Mouse (Mus musculus) liver, postnatal 0 days (tissue): ENCODE measurements around the gene Slc24a2. TPM values are rescaled to one million over a fixed set of nuclear protein-coding genes. Genes with fewer than 3 reads are reported as not detected.
A peak's percentile ranks its signal among the peaks of the same experiment; 100 is the strongest.

Experiments
- ATAC-seq: fragments of 200-750 bp; cut with Nextera tagmentation; 2 replicates; pipeline ENCODE4 v1.8.0; 2017; ENCODE audit warnings: mild to moderate bottlenecking, moderate library complexity
- DNase-seq: peaks from one replicate; pipeline ENCODE4 v3.0.0-alpha.2; 2016
- H3K27ac ChIP-seq: fragments of 300-500 bp; sonication (generic); 2 replicates; pipeline ENCODE4 v1.5.1; 2014; ENCODE audit warnings: antibody characterized with exemption, moderate library complexity, mild to moderate bottlenecking, low read depth
- H3K27me3 ChIP-seq: fragments of 300-500 bp; sonication (generic); 2 replicates; pipeline ENCODE4 v1.6.1; 2014; ENCODE audit warnings: low read length, control low read depth, mixed read lengths; ENCODE audit not compliant: insufficient read depth
- H3K36me3 ChIP-seq: fragments of 300-500 bp; sonication (generic); replicated peaks from 2 replicates; pipeline ENCODE4 v1.6.1; 2014; ENCODE audit warnings: mild to moderate bottlenecking, control low read depth, low read length, moderate library complexity, mixed read lengths; ENCODE audit not compliant: insufficient read depth
- H3K4me1 ChIP-seq: fragments of 300-500 bp; sonication (generic); 2 replicates; pipeline ENCODE4 v1.6.1; 2014; ENCODE audit warnings: antibody characterized with exemption, mild to moderate bottlenecking, control low read depth; ENCODE audit not compliant: insufficient read depth
- H3K4me2 ChIP-seq: fragments of 300-500 bp; sonication (generic); 2 replicates; pipeline ENCODE4 v1.6.1; 2014; ENCODE audit warnings: low read depth, mild to moderate bottlenecking, low read length, moderate library complexity, mixed read lengths
- H3K4me3 ChIP-seq: fragments of 300-500 bp; sonication (generic); 2 replicates; pipeline ENCODE4 v1.5.1; 2014; ENCODE audit warnings: low read depth, low read length
- H3K9ac ChIP-seq: fragments of 300-500 bp; sonication (generic); replicated peaks from 2 replicates; pipeline ENCODE4 v1.6.1; 2014; ENCODE audit warnings: mild to moderate bottlenecking, moderate library complexity
- H3K9me3 ChIP-seq: fragments of 300-500 bp; sonication (generic); 2 replicates; pipeline ENCODE4 v1.6.1; 2016; ENCODE audit warnings: mild to moderate bottlenecking, control low read depth, low read length, mixed read lengths
- CTCF ChIP-seq: sonication (generic); IDR thresholded peaks from 2 replicates; pipeline ENCODE4 v1.5.1; 2016; ENCODE audit warnings: antibody characterized with exemption, low read depth
- EP300 ChIP-seq: IDR thresholded peaks from 2 replicates; pipeline ENCODE4 v1.6.1; 2016; ENCODE audit warnings: antibody characterized with exemption, low read depth, mild to moderate bottlenecking
- WGBS: fragments of 180-500 bp; shearing (Covaris S2); extraction: QIAGEN DNeasy Blood & Tissue Kit; methylation state at CpG from one replicate; pipeline ENCODE4 v1.1.7; 2014; ENCODE audit not compliant: insufficient replicate concordance; 5-methylcytosine and 5-hydroxymethylcytosine counted together
- polyA plus RNA-seq: library from polyadenylated mRNA; unstranded; fragments of >200 nt; fragmentation: Nextera tagmentation; extraction: Ambion mirVana; gene quantifications from 2 replicates; pipeline ENCODE4 v1.2.1, GENCODE M21; 2015

Slc24a2 gene
- polyA plus RNA-seq, 1 experiment from 2014 or later, result not detected

DNA sequence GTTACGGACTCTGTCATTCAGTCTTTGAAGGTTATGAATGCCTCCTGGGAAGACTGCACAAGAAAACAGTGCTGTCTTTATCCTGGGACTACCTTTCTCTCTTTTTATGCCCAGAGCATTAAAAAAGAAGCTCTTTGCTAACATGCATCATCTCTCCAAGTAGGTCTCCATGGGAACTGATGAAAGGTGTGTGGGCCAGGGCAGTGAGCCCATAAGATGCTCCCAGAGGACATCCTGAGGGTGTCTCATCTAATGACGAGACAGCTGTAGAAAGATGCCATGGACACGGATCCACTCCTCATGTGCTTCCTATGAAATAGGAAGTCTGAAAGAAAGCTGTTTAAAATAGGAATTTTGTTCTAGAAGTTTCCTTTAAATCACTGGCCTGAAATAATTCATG lies 212.8 kb downstream of the Slc24a2 start:
- no peak for TF ChIP-seq EP300
- TF ChIP-seq CTCF, result no peak
- Histone ChIP-seq H3K9me3 (no peaks in the 10 kb centered on the region), H3K4me3 (no peak overlapping the region), H3K4me2 (no peak overlapping the region), H3K36me3 (no peaks in the 10 kb centered on the region), H3K27ac (no peak overlapping the region), H3K27me3 (no peaks in the 10 kb centered on the region), H3K4me1 (no peaks in the 10 kb centered on the region), H3K9ac (no peak overlapping the region)
- ATAC-seq (no peak), DNase-seq (no peak)
- WGBS, result 73% methylated on average over 3 of the region's 3 CpGs

DNA sequence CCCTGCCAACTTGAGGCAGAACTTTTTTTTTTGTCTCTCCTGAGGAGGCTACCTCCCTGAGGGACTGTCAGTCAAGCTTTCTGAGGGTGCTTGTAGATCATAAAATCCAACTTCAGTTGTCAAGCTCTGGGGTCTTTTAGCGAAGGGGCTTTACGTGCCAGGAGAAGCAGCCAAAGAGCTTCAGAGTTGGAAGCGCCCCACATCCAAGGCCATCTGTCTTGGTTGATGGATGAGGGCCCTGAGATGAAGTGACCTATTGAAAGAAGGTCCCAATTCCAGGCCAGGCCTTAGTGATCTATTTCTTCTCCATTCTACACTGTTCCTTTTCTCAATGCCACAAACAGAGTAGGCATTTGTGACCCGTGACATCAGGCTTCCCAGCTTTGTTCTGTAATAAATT lies 214.5 kb downstream of the Slc24a2 start:
- Histone ChIP-seq H3K27me3 (no peaks in the 10 kb centered on the region), H3K4me1 (no peaks in the 10 kb centered on the region), H3K27ac (no peak overlapping the region), H3K4me2 (no peak overlapping the region), H3K4me3 (no peak overlapping the region), H3K9me3 (no peaks in the 10 kb centered on the region), H3K9ac (no peak overlapping the region), H3K36me3 (no peaks in the 10 kb centered on the region)
- WGBS, result 70% methylated on average over 4 of the region's 4 CpGs
- TF ChIP-seq EP300, result no peak
- ATAC-seq (no peak), DNase-seq (no peak)

DNA sequence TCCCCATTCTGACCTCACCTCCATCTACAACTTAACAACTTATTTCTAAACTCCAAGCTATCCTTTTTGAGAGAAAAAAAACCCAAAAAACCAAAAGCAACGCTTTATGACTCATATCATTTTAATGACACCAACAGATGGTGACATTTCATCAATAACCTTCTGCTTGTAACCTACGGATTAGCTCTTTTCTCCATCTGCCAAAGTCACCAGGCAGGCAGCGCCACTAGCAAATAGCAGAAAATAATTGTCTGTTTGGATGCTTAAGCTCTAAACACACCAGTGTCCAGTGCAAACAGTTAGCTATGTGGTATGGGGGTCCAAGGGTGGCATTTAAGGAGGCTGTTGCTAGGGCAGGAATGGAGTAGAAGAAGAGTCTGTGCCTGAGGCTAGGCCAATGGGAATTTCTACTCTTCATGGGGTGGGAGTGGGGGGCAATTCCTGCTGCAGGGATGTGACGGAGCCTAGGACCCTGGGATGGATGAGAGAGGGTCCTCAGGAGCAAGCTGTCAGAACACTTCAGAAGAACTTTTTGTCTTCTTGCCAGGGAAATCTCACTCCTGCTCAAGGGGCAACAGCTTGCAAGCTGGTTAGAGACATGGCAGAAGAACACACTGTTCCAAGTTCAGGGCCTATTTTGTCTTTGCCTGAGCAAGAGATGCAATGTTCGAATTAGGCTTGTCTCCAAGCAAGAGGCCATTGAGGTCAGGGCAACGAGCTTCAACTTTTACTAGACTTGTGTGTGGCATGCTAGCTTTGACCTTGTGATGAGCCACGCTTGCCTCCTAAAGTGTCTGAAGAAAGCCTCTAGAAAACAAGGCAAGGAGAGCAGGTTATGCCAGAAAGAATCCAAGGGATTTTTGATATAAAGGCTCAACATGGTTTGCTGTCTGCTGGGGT lies 216.3 kb downstream of the Slc24a2 start:
- WGBS, result 72% methylated on average over 7 of the region's 7 CpGs

DNA sequence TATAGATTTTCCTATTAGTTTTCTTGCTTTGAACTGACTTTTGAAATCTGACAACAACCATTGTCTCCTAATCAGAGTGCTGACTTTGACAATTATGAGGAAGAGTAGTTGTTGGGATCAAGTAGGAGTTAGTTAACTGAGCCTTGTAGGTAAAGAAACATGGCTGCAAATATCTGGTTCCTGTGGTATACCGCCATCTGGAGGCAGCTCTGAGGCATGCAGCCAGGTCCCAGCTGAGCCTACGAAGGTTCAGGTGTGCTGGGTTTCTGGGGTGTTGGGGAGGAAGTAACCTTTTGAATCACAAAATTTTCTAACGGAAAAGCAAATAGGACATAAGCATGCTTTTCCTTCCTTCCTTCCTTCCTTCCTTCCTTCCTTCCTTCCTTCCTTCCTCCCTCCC lies 237.8 kb downstream of the Slc24a2 start:
- Histone ChIP-seq H3K36me3 (no peaks in the 10 kb centered on the region), H3K9ac (no peak overlapping the region), H3K4me1 (no peaks in the 10 kb centered on the region), H3K4me2 (no peak overlapping the region), H3K9me3 (no peaks in the 10 kb centered on the region), H3K27ac (no peak overlapping the region), H3K27me3 (no peaks in the 10 kb centered on the region), H3K4me3 (no peak overlapping the region)
- ATAC-seq (no peak), DNase-seq (no peak)
- 52% methylated on average over 3 of the region's 3 CpGs for WGBS
- TF ChIP-seq CTCF (peak; percentile 43), EP300 (no peak)

More for the DNA sequence above, 216.3 kb downstream of the Slc24a2 start:
- ATAC-seq, result no peak
- H3K27ac ChIP-seq, result no peak overlapping the region
- H3K27me3 ChIP-seq, result no peaks in the 10 kb centered on the region
- no peak overlapping the region for H3K4me2 ChIP-seq
- DNase-seq, result no peak
- no peak overlapping the region for H3K4me3 ChIP-seq
- no peak overlapping the region for H3K9ac ChIP-seq
- TF ChIP-seq CTCF (no peak), EP300 (no peak)
- H3K9me3 ChIP-seq, result no peaks in the 10 kb centered on the region
- no peaks in the 10 kb centered on the region for H3K4me1 ChIP-seq
- no peaks in the 10 kb centered on the region for H3K36me3 ChIP-seq

DNA sequence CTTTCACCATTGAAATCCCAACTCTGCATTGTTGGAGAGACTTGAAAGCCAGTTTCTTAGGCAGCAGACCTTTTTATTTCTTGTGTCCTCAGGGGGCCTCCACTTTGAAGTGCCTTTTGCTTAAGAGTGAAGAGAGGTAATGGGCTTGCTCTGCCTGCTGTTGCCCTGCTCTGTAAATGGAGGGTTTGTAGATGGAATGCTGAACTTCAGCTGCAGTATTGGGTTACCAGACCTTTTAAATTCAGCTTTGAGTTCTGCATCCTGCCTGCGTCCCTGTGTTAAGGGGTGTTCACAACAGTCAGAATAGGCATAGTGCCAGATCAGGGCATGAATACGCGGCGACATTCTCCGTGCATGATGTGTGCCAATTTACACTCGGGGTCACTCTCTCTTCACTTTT lies 241.0 kb downstream of the Slc24a2 start:
- H3K36me3 ChIP-seq, result no peaks in the 10 kb centered on the region
- 80% methylated on average over 6 of the region's 6 CpGs for WGBS

DNA sequence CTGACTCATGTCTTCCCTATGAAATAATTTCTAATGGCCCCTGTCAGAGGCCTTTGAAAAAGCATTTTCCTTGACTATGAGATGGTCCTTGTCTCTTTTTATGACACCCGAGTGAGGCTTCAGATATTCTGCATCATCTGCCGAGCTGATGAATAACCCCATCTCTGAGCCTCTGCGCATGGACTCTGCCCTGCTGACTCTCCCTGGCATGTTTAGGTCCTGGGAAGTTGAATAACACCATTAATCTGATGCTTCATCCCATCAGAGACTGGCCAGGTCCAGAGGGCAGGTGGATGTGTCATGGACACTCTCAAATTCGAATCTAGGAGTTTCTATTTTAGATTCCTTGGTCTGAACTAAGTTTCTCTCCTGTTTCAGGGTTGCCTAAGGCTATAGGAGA lies 242.4 kb downstream of the Slc24a2 start:
- no peaks in the 10 kb centered on the region for H3K36me3 ChIP-seq
- TF ChIP-seq CTCF (no peak), EP300 (no peak)
- H3K4me3 ChIP-seq, result no peak overlapping the region
- H3K9me3 ChIP-seq, result no peaks in the 10 kb centered on the region
- H3K4me2 ChIP-seq, result no peak overlapping the region
- H3K9ac ChIP-seq, result no peak overlapping the region
- no peak overlapping the region for H3K27ac ChIP-seq
- DNase-seq (no peak), ATAC-seq (no peak)
- H3K27me3 ChIP-seq, result no peaks in the 10 kb centered on the region
- H3K4me1 ChIP-seq, result no peaks in the 10 kb centered on the region
- 74% methylated on average over 4 of the region's 4 CpGs for WGBS

More for the DNA sequence above, 241.0 kb downstream of the Slc24a2 start:
- no peak overlapping the region for H3K4me3 ChIP-seq
- no peaks in the 10 kb centered on the region for H3K4me1 ChIP-seq
- no peaks in the 10 kb centered on the region for H3K27me3 ChIP-seq
- no peak for TF ChIP-seq EP300
- TF ChIP-seq CTCF, result no peak
- no peak for ATAC-seq
- no peak overlapping the region for H3K4me2 ChIP-seq
- H3K9me3 ChIP-seq, result no peaks in the 10 kb centered on the region
- DNase-seq, result no peak
- H3K9ac ChIP-seq, result no peak overlapping the region
- H3K27ac ChIP-seq, result no peak overlapping the region
